Mouse (Mus musculus) forebrain, postnatal 0 days (tissue): ENCODE data around the gene Syde2. TPM values are rescaled to one million over a fixed set of nuclear protein-coding genes. Genes with fewer than 3 reads are reported as not detected.
"Not testable (repeated sequence)": the region's sequence is repeated elsewhere in the genome, so short reads cannot be mapped to it uniquely, and the experiment has no call there.

Source experiments
- ATAC-seq: fragments of 200-750 bp; cut with Nextera tagmentation; 2 replicates; pipeline ENCODE4 v1.8.0; 2017; ENCODE audit warnings: mild to moderate bottlenecking, moderate library complexity
- DNase-seq: peaks from one replicate; pipeline ENCODE4 v3.0.0-alpha.2; 2015
- H3K27ac ChIP-seq: fragments of 300-500 bp; sonication (generic); 2 replicates; pipeline ENCODE4 v1.5.1; 2014; ENCODE audit warnings: low read depth, mild to moderate bottlenecking, antibody characterized with exemption, low read length, moderate library complexity, mixed read lengths
- H3K27me3 ChIP-seq: fragments of 300-500 bp; sonication (generic); 2 replicates; pipeline ENCODE4 v1.6.1; 2014; ENCODE audit warnings: mild to moderate bottlenecking, low read length, mixed read lengths; ENCODE audit not compliant: insufficient read depth
- H3K36me3 ChIP-seq: fragments of 300-500 bp; sonication (generic); 2 replicates; pipeline ENCODE4 v1.6.1; 2014; ENCODE audit warnings: mild to moderate bottlenecking, moderate library complexity; ENCODE audit not compliant: insufficient read depth
- H3K4me1 ChIP-seq: fragments of 300-500 bp; sonication (generic); 2 replicates; pipeline ENCODE4 v1.6.1; 2014; ENCODE audit warnings: antibody characterized with exemption; ENCODE audit not compliant: insufficient read depth
- H3K4me2 ChIP-seq: fragments of 300-500 bp; sonication (generic); 2 replicates; pipeline ENCODE4 v1.6.1; 2014; ENCODE audit warnings: low read depth, mild to moderate bottlenecking, moderate library complexity
- H3K4me3 ChIP-seq: fragments of 300-500 bp; sonication (generic); 2 replicates; pipeline ENCODE4 v1.5.1; 2014; ENCODE audit warnings: low read depth, low read length, mixed read lengths
- H3K9ac ChIP-seq: fragments of 300-500 bp; sonication (generic); 2 replicates; pipeline ENCODE4 v1.6.1; 2014; ENCODE audit warnings: mild to moderate bottlenecking
- H3K9me3 ChIP-seq: fragments of 300-500 bp; sonication (generic); 2 replicates; pipeline ENCODE4 v1.6.1; 2016; ENCODE audit warnings: low read length
- CTCF ChIP-seq: sonication (generic); IDR thresholded peaks from 2 replicates; pipeline ENCODE4 v1.5.1; 2016; ENCODE audit warnings: antibody characterized with exemption, control low read depth, low read depth
- WGBS: fragments of 180-500 bp; shearing (Covaris S2); extraction: QIAGEN DNeasy Blood & Tissue Kit; methylation state at CpG from one replicate; pipeline ENCODE4 v1.1.7; 2014; 5-methylcytosine and 5-hydroxymethylcytosine counted together
- polyA plus RNA-seq: library from polyadenylated mRNA; unstranded; fragments of >200 nt; fragmentation: Nextera tagmentation; extraction: Ambion mirVana; gene quantifications from 2 replicates; pipeline ENCODE4 v1.2.1, GENCODE M21; 2015
- total RNA-seq: library from RNA; depleted of rRNA; stranded (reverse); fragments of >200 nt; gene quantifications from 2 replicates; pipeline ENCODE4 v1.2.3, GENCODE M21; 2014

Syde2 gene
- total and polyA plus RNA-seq, 2 experiments from 2014 or later: 0.34 to 5.1 TPM

DNA sequence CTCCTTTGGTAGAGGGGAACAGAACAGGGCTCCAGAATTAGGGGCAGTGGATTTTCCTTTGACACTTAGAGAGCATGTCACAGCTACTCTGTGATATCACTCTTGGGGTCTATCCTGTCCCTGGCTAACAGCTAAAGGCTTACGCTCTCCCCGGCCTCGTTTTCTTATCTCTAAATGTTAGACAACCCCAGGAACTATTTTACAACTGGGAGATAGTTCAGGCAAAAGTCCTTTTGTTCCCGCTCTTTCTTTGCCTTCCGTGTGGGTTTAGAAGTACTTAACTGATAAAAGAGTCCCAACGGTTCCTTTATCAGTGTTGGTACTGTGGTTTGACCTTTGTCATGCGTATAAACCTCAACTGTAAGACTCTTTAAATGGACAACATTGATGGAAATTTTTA is 34.7 kb upstream of the Syde2 start:
- WGBS: 88% methylated on average over 7 of the region's 7 CpGs
- DNase-seq: no peak
- Histone ChIP-seq H3K4me3 (no peak overlapping the region), H3K27me3 (no peaks in the 10 kb centered on the region; the same call in 1 of the 2 replicates), H3K9me3 (no peaks in the 10 kb centered on the region), H3K4me1 (no peaks in the 10 kb centered on the region), H3K36me3 (no peaks in the 10 kb centered on the region), H3K9ac (no peak overlapping the region), H3K27ac (no peak overlapping the region), H3K4me2 (no peak overlapping the region)
- TF ChIP-seq CTCF: no peak
- ATAC-seq: no peak

DNA sequence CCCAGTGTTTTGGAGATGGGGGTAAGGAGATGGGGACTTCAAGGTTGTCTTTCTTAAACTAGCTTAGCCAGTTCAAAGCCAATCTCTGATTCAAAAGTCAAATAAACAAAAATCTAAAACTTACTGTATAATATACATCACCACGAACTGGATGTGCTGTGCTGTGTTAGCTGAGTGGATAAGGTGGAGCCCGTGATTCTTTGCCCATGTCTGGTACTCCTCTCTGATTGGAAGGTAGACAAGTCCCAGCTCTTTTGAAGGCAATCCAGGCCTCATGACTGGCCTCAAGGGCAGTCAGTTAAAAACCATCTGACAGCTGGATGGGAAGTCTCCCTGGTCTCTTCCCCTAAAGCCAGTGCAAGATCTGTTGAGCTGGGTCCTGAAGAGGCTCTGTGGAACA is 34.3 kb upstream of the Syde2 start:
- Histone ChIP-seq H3K9me3 (no peaks in the 10 kb centered on the region), H3K4me1 (no peaks in the 10 kb centered on the region), H3K27me3 (no peaks in the 10 kb centered on the region; the same call in 1 of the 2 replicates), H3K4me2 (no peak overlapping the region), H3K27ac (no peak overlapping the region), H3K9ac (no peak overlapping the region), H3K4me3 (no peak overlapping the region), H3K36me3 (no peaks in the 10 kb centered on the region)
- TF ChIP-seq CTCF: no peak
- DNase-seq (no peak), ATAC-seq (no peak)
- WGBS: 93% methylated on average over 2 of the region's 2 CpGs

DNA sequence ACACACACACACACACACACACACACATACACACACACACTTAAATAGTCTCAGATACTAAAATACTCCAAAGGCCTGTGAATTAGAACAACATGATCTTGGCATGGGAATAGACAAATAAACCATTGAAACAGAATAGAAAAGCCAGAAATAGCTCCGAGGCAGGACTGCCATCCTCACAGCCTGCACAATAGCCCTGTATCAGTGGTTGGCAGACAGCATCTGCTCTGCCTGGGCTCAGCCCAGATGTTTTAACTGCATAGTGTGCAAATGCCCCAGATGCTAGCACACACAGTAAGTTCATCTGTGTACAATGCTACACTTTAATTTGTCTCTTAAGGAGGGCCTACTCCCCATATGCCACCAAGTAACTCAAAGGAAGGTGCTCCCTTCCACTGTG is 27.8 kb upstream of the Syde2 start:
- WGBS: 32% methylated on average over 1 of the region's 1 CpGs
- H3K27ac ChIP-seq: no peak overlapping the region
- ATAC-seq (no peak; the same call in 1 of the 2 replicates), DNase-seq (no peak)
- no peaks in the 10 kb centered on the region for H3K9me3 ChIP-seq
- H3K4me2 ChIP-seq: no peak overlapping the region
- H3K36me3 ChIP-seq: no peaks in the 10 kb centered on the region
- no peaks in the 10 kb centered on the region for H3K4me1 ChIP-seq
- peaks cover 7% of the 10 kb centered on the region; the same call in 1 of the 2 replicates for H3K27me3 ChIP-seq
- H3K9ac ChIP-seq: no peak overlapping the region
- TF ChIP-seq CTCF: no peak
- no peak overlapping the region for H3K4me3 ChIP-seq

DNA sequence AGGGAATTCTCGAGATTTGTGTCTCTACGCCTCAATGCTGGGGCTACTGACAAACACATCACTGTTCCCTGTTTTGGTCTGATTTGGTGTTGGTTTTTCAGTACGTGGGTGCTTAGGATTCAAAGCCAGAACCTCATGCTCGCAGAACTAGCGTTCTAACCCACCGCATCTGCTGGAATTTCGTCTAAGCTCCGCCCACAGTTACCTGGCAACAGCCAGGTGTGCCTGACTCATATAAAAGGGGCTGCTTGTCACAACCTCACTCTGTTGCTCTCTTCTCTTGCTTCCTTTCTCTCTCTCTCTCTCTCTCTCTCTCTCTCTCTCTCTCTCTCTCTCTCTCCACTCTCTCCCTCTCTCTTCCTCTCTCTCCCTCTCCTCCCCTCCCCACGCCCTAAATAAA is 25.3 kb upstream of the Syde2 start:
- 21% methylated on average over 9 of the region's 9 CpGs for WGBS
- ATAC-seq: no peak
- peaks cover 7% of the 10 kb centered on the region; the same call in 1 of the 2 replicates for H3K27me3 ChIP-seq

DNA sequence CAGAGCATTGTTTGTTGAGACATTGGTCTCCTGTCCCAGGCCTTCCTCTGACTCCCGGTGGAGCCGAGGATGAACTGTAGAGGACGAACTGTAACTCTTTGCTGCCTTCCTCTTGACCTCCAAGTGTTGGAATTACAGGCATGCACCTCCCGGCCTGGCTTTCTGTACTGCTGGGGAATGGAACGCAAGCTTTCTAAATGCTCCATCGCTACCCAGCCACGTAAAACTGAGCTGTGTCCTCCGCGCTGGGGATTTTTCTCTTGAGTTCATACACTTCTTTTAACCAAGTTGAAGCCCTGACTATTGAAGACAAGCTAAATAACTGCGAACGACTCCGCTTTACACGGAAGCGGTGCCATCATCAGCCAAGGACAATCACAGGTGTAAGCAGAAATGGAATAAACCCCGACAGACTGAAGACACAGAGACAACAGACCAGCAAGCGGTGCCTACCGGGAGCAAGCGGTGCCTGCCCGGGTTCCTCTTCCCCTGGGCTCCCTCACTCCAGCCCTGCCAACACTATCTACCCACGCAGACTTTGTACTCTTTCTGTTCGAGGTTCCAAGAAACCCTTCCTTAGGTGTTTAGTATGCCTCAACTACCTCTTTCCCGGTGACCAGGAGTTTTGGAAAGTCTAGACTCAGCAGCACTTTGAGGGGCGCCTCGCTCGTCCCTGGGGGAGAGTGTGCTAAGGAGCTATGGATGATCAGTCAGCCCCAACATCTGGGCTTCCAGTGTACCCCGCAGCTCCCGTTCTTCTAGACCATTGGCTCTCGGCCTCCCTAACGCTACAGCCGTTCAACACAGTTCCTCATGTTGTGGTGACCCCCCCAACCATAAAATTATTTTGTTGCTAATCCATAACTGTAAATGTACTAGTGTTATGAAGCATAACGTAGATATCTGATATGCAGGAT is 24.3 kb upstream of the Syde2 start:
- H3K4me2 ChIP-seq: peak overlapping the region; percentile 10; the same call in 1 of the 2 replicates
- WGBS: 20% methylated on average over 31 of the region's 31 CpGs
- H3K4me3 ChIP-seq: no peak overlapping the region; the same call in 1 of the 2 replicates
- no peaks in the 10 kb centered on the region for H3K4me1 ChIP-seq
- TF ChIP-seq CTCF: no peak
- no peak overlapping the region for H3K9ac ChIP-seq
- no peaks in the 10 kb centered on the region for H3K9me3 ChIP-seq
- H3K27ac ChIP-seq: no peak overlapping the region
- ATAC-seq (no peak), DNase-seq (no peak)
- H3K27me3 ChIP-seq: peaks cover 7% of the 10 kb centered on the region; the same call in 1 of the 2 replicates
- no peaks in the 10 kb centered on the region for H3K36me3 ChIP-seq

More for the DNA sequence above, 25.3 kb upstream of the Syde2 start:
- no peak for DNase-seq
- Histone ChIP-seq H3K9ac (no peak overlapping the region), H3K27ac (no peak overlapping the region), H3K4me1 (no peaks in the 10 kb centered on the region), H3K4me3 (no peak overlapping the region), H3K36me3 (no peaks in the 10 kb centered on the region), H3K4me2 (no peak overlapping the region), H3K9me3 (no peaks in the 10 kb centered on the region)
- no peak for TF ChIP-seq CTCF

DNA sequence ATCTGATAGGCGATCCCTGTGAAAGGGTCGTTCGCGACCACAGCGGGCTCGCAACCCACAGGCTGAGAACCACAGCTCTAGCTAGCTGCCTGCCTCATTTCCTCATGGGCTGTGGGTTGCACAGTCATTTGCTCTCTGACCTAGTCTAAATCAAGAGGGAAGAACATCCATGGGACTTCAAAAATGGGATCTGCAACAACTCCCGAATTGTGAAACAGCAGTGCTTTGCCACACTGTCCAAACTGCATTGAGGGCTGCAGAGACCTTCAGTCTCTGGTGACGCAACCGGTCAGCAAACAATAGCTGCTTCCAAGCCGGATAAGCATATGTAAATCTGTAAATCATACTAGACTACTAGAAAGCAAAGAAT is 23.7 kb upstream of the Syde2 start:
- 28% methylated on average over 10 of the region's 10 CpGs for WGBS
- no peak for ATAC-seq
- H3K36me3 ChIP-seq: no peaks in the 10 kb centered on the region
- TF ChIP-seq CTCF: no peak
- peak overlapping the region; percentile 0; the same call in 1 of the 2 replicates for H3K4me3 ChIP-seq
- DNase-seq: no peak
- no peak overlapping the region for H3K9ac ChIP-seq
- no peaks in the 10 kb centered on the region for H3K4me1 ChIP-seq
- H3K27ac ChIP-seq: no peak overlapping the region
- peaks cover 7% of the 10 kb centered on the region; the same call in 1 of the 2 replicates for H3K27me3 ChIP-seq
- H3K9me3 ChIP-seq: no peaks in the 10 kb centered on the region
- H3K4me2 ChIP-seq: peak overlapping the region; percentile 10; the same call in 1 of the 2 replicates

DNA sequence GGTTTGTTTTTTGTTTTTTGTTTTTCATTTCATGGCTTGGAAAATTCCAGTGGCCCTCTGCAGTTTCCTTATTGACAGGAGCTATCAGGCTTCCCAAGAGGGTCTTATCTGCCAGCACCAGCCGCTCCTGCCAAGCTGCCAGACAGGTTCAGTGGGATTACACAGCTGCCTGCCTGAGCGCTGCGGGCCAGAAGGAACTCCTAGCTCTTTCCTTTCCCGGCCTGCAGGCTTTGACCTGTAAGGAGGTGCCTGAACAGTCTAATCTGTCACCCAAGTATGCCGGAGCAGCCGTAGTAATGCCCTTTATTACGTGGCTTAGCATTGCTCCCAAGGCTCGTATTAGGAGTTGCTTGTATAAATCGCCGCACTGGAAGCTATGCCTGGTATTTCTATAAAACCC is 23.2 kb upstream of the Syde2 start:
- Histone ChIP-seq H3K27me3 (peaks cover 7% of the 10 kb centered on the region; the same call in 1 of the 2 replicates), H3K4me3 (no peak overlapping the region; the same call in 1 of the 2 replicates), H3K9ac (no peak overlapping the region), H3K36me3 (no peaks in the 10 kb centered on the region), H3K4me2 (0 out of 2 replicates have a peak overlapping the region, but pooled peaks have one; percentile 10), H3K9me3 (no peaks in the 10 kb centered on the region), H3K27ac (no peak overlapping the region), H3K4me1 (no peaks in the 10 kb centered on the region)
- DNase-seq (peak; percentile 12), ATAC-seq (no peak)
- no peak for TF ChIP-seq CTCF
- 16% methylated on average over 10 of the region's 10 CpGs for WGBS

DNA sequence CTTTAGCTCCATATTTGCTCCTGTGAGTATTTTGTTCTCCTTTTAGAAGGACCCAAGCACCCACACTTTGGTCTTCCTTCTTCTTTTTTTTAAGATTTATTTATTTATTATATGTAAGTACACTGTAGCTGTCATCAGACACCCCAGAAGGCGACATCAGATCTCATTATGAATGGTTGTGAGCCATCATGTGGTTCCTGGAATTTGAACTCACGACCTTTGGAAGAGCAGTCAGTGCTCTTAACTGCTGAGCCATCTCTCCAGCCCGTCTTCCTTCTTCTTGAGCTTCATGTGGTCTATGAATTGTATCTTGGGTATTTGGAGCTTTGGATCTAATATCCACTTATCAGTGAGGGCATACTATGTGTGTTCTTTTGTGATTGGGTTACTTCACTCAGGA is 22.1 kb upstream of the Syde2 start:
- DNase-seq, H3K4me2 ChIP-seq, H3K27me3 ChIP-seq, H3K9ac ChIP-seq, H3K9me3 ChIP-seq, H3K36me3 ChIP-seq, ATAC-seq, H3K4me3 ChIP-seq, H3K4me1 ChIP-seq, H3K27ac ChIP-seq: not testable (repeated sequence)
- WGBS: 88% methylated on average over 3 of the region's 3 CpGs
